Mouse (Mus musculus) C2C12 (cell line): ENCODE data around the gene Pigm.

ENCODE experiments used
- CEBPB ChIP-seq: IDR thresholded peaks from one replicate; pipeline ENCODE4 v1.6.1; 2011; ENCODE audit warnings: low read depth, mild to moderate bottlenecking, control low read depth, moderate library complexity
- CTCF ChIP-seq: IDR thresholded peaks from one replicate; pipeline ENCODE4 v1.5.1; 2011; ENCODE audit not compliant: control insufficient read depth, insufficient read depth, insufficient read length
- FOSL1 ChIP-seq: IDR thresholded peaks from one replicate; pipeline ENCODE4 v1.8.0; 2011; ENCODE audit warnings: mild to moderate bottlenecking, low read length; ENCODE audit not compliant: poor library complexity, insufficient read depth, severe bottlenecking
- MAX ChIP-seq: IDR thresholded peaks from one replicate; pipeline ENCODE4 v1.6.1; 2011; ENCODE audit warnings: mild to moderate bottlenecking, control low read depth
- MYOD1 ChIP-seq: IDR thresholded peaks from one replicate; pipeline ENCODE4 v1.6.1; 2011; ENCODE audit warnings: low read depth; ENCODE audit not compliant: control insufficient read depth, insufficient read length
- MYOG ChIP-seq: IDR thresholded peaks from one replicate; pipeline ENCODE4 v1.6.1; 2011; ENCODE audit not compliant: control insufficient read depth, insufficient read length; ENCODE audit errors: extremely low read depth
- USF1 ChIP-seq: IDR thresholded peaks from one replicate; pipeline ENCODE4 v1.6.1; 2011; ENCODE audit warnings: low read depth, mild to moderate bottlenecking, control low read depth, moderate library complexity

DNA sequence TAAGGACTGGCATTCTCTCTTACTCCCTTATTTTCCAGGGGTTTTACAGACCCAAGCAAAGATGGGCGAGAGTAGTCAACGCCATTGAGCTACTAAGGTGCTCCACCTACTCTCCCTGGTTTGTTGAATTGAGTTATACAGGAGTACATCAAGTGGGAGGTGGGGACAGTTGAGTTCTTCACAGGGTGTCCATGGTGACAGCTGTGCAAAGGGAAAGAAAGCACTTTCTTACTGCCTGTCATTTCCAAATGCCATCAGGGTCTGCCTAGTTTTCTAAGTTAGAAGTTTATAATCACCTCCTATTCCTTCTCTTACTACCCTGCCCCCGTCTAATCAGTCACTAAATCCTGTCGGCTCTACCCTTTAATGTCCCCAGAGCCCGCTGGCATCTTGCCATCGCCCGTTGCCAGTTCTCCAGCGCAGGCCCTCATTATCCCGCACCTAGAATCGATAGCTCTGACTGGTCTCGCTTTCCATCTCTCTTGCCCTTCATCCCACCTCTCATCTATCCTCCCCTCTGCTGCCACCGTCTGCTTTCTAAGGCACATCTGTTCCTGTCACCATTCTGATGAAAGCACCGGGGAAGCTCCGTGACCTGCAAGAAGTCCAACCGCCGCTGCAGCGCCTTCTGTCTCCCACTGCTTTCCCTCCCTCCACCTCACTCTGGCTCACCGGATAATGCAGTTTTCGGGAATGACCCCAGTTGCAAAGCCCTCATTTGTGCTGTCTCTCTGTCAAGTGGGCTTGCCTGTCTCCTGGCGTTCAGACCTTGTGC, 15.6 kb downstream of the Pigm start:
- TF ChIP-seq CTCF = no peak
- no peak for TF ChIP-seq MYOD1
- TF ChIP-seq USF1 = no peak
- TF ChIP-seq MAX = no peak
- TF ChIP-seq CEBPB = no peak
- no peak for TF ChIP-seq FOSL1
- no peak for TF ChIP-seq MYOG
